8 mouse cellular contexts compared by ENCODE assay signal in the genomic region with DNA sequence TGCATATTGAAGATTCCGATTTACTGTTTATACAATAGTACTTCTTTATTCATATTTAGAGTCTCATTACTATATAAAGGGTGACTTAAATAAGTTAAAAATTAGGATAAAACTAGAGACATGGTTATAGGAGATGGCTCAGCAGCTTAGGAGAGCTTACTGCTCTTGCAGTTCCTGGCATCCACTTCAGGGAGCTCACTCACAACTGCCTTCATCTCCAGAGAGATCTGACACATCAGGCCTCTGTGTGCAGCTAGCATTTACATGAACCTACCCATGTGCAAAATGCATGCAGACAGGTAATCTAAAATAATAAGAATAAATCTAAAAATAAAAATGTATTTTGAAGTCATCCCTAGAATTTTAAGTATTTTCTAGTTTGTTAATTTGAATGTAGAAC. TPM values are rescaled to one million over a fixed set of nuclear protein-coding genes. Genes with fewer than 3 reads are reported as not detected.
DNase-seq lines count a peak whose midpoint lies in the region; ATAC-seq and TF ChIP-seq lines count a peak whose summit lies in the region.
"Had no signal": no experiment of that assay in that cellular context is flagged by ENCODE, and none has a peak within 500 bp of the region (broad histone marks: within the 10 kb centered on the region; RNA-seq: fewer than 3 reads in every experiment).

No protein-coding gene starts in this region.

- H3K9me3 ChIP-seq in kidney, embryonic 16.5 days (ENCODE audit: low read length), result no peaks in the 10 kb centered on the region
- H3K9me3 ChIP-seq in forebrain, embryonic 11.5 days (ENCODE audit: control insufficient read depth, low read length), result no peaks in the 10 kb centered on the region
- H3K9me3 ChIP-seq in forebrain, postnatal 0 days (ENCODE audit: low read length), result no peaks in the 10 kb centered on the region
- no peaks in the 10 kb centered on the region for H3K9me3 ChIP-seq in midbrain, embryonic 13.5 days
- H3K9me3 ChIP-seq in liver, embryonic 11.5 days (ENCODE audit: control insufficient read depth, low read length), result no peaks in the 10 kb centered on the region

- DNase-seq in kidney, postnatal 10 days, result no peak
- no peak for DNase-seq in forebrain, embryonic 11.5 days (ENCODE audit: low spot score)
- peak; percentile 43 for DNase-seq in forebrain, postnatal 0 days
- DNase-seq in spleen, postnatal 14 days (ENCODE audit: low spot score in 2 of 2), result no peak
- no peak for DNase-seq in liver, embryonic 11.5 days (ENCODE audit: low spot score)
- DNase-seq: kidney, postnatal 25 days had no signal

- no peak overlapping the region for H3K4me2 ChIP-seq in kidney, embryonic 16.5 days (replicated peaks; ENCODE audit: low read depth, low read length)
- H3K4me2 ChIP-seq in forebrain, embryonic 11.5 days (ENCODE audit: low read depth, low read length, severe bottlenecking), result no peak overlapping the region
- H3K4me2 ChIP-seq in forebrain, postnatal 0 days (ENCODE audit: low read depth), result 0 out of 2 replicates have a peak overlapping the region, but pooled peaks have one; percentile 10
- H3K4me2 ChIP-seq in midbrain, embryonic 13.5 days (replicated peaks), result no peak overlapping the region; the same call in 1 of the 2 replicates
- no peak overlapping the region for H3K4me2 ChIP-seq in liver, embryonic 11.5 days

- peaks cover 19% of the 10 kb centered on the region for H3K4me1 ChIP-seq in kidney, embryonic 16.5 days (ENCODE audit: insufficient read depth, low read length)
- peaks cover 2% of the 10 kb centered on the region; the same call in 1 of the 2 replicates for H3K4me1 ChIP-seq in forebrain, embryonic 11.5 days (replicated peaks; ENCODE audit: control insufficient read depth, insufficient read depth, low read length)
- peaks cover 12% of the 10 kb centered on the region for H3K4me1 ChIP-seq in forebrain, postnatal 0 days (ENCODE audit: insufficient read depth)
- H3K4me1 ChIP-seq in midbrain, embryonic 13.5 days (replicated peaks), result peaks cover 49% of the 10 kb centered on the region
- H3K4me1 ChIP-seq in liver, embryonic 11.5 days (replicated peaks; ENCODE audit: control insufficient read depth, insufficient read depth, low read length), result peaks cover 17% of the 10 kb centered on the region

- ATAC-seq in kidney, embryonic 16.5 days (ENCODE audit: low FRiP score, low TSS enrichment), result no peak
- no peak for ATAC-seq in forebrain, embryonic 11.5 days (replicated peaks; ENCODE audit: low FRiP score)
- ATAC-seq in forebrain, postnatal 0 days, result no peak
- ATAC-seq in midbrain, embryonic 13.5 days, result no peak
- no peak for ATAC-seq in liver, embryonic 11.5 days (replicated peaks; ENCODE audit: low FRiP score)

- H3K27ac ChIP-seq in kidney, embryonic 16.5 days (ENCODE audit: low read length), result peak overlapping the region; percentile 30; the same call in 1 of the 2 replicates
- H3K27ac ChIP-seq in forebrain, embryonic 11.5 days (ENCODE audit: low read depth, low read length), result 0 out of 2 replicates have a peak overlapping the region, but pooled peaks have one; percentile 46
- peak overlapping the region; percentile 75 for H3K27ac ChIP-seq in forebrain, postnatal 0 days (ENCODE audit: low read depth, low read length)
- peak overlapping the region; percentile 81 for H3K27ac ChIP-seq in midbrain, embryonic 13.5 days
- no peak overlapping the region; the same call in 1 of the 2 replicates for H3K27ac ChIP-seq in liver, embryonic 11.5 days (ENCODE audit: low read depth, low read length)

- H3K27me3 ChIP-seq in kidney, embryonic 16.5 days (ENCODE audit: insufficient read depth, low read length), result no peaks in the 10 kb centered on the region
- no peaks in the 10 kb centered on the region for H3K27me3 ChIP-seq in forebrain, embryonic 11.5 days (ENCODE audit: control insufficient read depth, insufficient read depth, low read length)
- H3K27me3 ChIP-seq in forebrain, postnatal 0 days (ENCODE audit: insufficient read depth, low read length), result no peaks in the 10 kb centered on the region
- no peaks in the 10 kb centered on the region for H3K27me3 ChIP-seq in midbrain, embryonic 13.5 days
- no peaks in the 10 kb centered on the region for H3K27me3 ChIP-seq in liver, embryonic 11.5 days (replicated peaks; ENCODE audit: control insufficient read depth, insufficient read depth, low read length)

- no peak for TF ChIP-seq CTCF in forebrain, postnatal 0 days (IDR thresholded peaks at IDR 0.05; ENCODE audit: low read depth)

- no peak overlapping the region for H3K9ac ChIP-seq in kidney, embryonic 16.5 days (replicated peaks; ENCODE audit: low read length)
- H3K9ac ChIP-seq in forebrain, embryonic 11.5 days (ENCODE audit: low read length), result no peak overlapping the region
- no peak overlapping the region; the same call in 1 of the 2 replicates for H3K9ac ChIP-seq in forebrain, postnatal 0 days
- H3K9ac ChIP-seq in midbrain, embryonic 13.5 days (replicated peaks), result no peak overlapping the region
- H3K9ac ChIP-seq in liver, embryonic 11.5 days (ENCODE audit: low read depth, low read length), result no peak overlapping the region

- no peak overlapping the region for H3K4me3 ChIP-seq in kidney, embryonic 16.5 days (ENCODE audit: low read length)
- no peak overlapping the region for H3K4me3 ChIP-seq in forebrain, embryonic 11.5 days (ENCODE audit: low read depth, low read length)
- H3K4me3 ChIP-seq in forebrain, postnatal 0 days (ENCODE audit: low read depth, low read length), result no peak overlapping the region
- H3K4me3 ChIP-seq in midbrain, embryonic 13.5 days (replicated peaks), result no peak overlapping the region
- no peak overlapping the region for H3K4me3 ChIP-seq in liver, embryonic 11.5 days (ENCODE audit: low read depth, low read length)

- 92% methylated on average over 1 of the region's 1 CpGs for WGBS in kidney, embryonic 16.5 days
- 83% methylated on average over 1 of the region's 1 CpGs for WGBS in forebrain, embryonic 11.5 days
- WGBS in forebrain, postnatal 0 days, result 56% methylated on average over 1 of the region's 1 CpGs
- 79% methylated on average over 1 of the region's 1 CpGs for WGBS in midbrain, embryonic 13.5 days
- 94% methylated on average over 1 of the region's 1 CpGs for WGBS in liver, embryonic 11.5 days

- H3K36me3 ChIP-seq in kidney, embryonic 16.5 days (ENCODE audit: insufficient read depth, low read length), result peaks cover 17% of the 10 kb centered on the region; the same call in 1 of the 2 replicates
- peaks cover 4% of the 10 kb centered on the region; the same call in 1 of the 2 replicates for H3K36me3 ChIP-seq in forebrain, embryonic 11.5 days (ENCODE audit: control insufficient read depth, insufficient read depth, low read length)
- peaks cover 10% of the 10 kb centered on the region; the same call in 1 of the 2 replicates for H3K36me3 ChIP-seq in forebrain, postnatal 0 days (ENCODE audit: insufficient read depth)
- H3K36me3 ChIP-seq in midbrain, embryonic 13.5 days, result peaks cover 29% of the 10 kb centered on the region
- 0 out of 2 replicates have a peak, but pooled peaks cover 2% of the 10 kb centered on the region for H3K36me3 ChIP-seq in liver, embryonic 11.5 days (ENCODE audit: control insufficient read depth, insufficient read depth, low read length)

RNA-seq across cellular contexts. Expression of a gene that starts 36.1 kb away (rescaled TPM):
- polyA plus RNA-seq in kidney, embryonic 16.5 days (2015; fragmentation: Nextera tagmentation; extraction: Ambion mirVana), result 38.0 and 41.0 TPM in 2 replicates
- 57.8 and 66.6 TPM in 2 replicates for polyA plus RNA-seq in forebrain, embryonic 11.5 days (2014; fragmentation: Nextera tagmentation; extraction: Ambion mirVana)
- total RNA-seq in forebrain, postnatal 0 days (2014; rRNA removed), result 35.0 and 54.8 TPM in 2 replicates
- 12.6 and 23.5 TPM in 2 replicates for polyA plus RNA-seq in forebrain, postnatal 0 days (2015; fragmentation: Nextera tagmentation; extraction: Ambion mirVana)
- 48.5 and 49.9 TPM in 2 replicates for polyA plus RNA-seq in midbrain, embryonic 13.5 days (2015; fragmentation: Nextera tagmentation; extraction: Ambion mirVana)
- 31.2 and 32.9 TPM in 2 replicates for polyA plus RNA-seq in liver, embryonic 11.5 days (2014; fragmentation: Nextera tagmentation; extraction: Ambion mirVana)
